ENCODE assay signal across 31 mouse cellular contexts in the genomic region with DNA sequence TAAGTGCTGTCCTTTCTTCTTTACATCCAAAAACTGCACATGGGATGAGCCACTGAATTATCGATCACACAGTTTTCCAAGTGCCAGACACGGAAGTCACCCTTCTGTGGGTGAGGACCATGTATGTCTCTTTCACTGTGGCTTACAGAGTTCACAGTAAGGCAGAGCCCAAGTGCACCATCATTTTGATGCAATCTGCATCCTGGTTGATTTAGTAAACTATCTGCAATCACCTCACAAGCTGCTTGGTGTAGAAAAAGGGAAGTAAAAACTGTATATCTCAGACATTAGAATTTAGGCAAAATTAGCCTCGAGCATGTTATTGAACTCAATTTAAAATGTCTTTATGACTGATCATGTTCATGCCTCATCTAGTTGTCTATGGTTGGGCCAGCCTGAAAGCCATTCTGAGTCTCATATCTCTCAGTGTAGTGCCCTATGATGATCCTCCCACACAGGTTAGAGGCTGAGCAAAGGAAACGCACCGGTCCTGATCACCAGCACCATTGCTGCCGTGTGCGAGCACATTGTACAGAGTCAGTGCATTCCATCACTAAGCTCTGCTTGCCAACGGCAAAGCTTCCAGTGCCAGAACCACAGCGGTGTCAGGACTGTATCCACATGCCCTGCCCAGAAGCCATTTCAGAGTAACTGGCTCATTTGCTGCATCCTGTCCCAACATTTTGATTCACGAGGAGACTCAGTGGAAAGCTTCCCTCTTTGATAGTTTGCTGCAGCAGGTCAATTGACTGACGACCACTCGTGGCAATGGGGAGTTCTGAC. TPM values are rescaled to one million over a fixed set of nuclear protein-coding genes. Genes with fewer than 3 reads are reported as not detected.
DNase-seq lines count a peak whose midpoint lies in the region; ATAC-seq and TF ChIP-seq lines count a peak whose summit lies in the region.
"Had no signal": no experiment of that assay in that cellular context is flagged by ENCODE, and none has a peak within 500 bp of the region (broad histone marks: within the 10 kb centered on the region; RNA-seq: fewer than 3 reads in every experiment).

No protein-coding gene starts in this region.

- no peak for TF ChIP-seq CTCF in hindbrain, postnatal 0 days (IDR thresholded peaks at IDR 0.05; ENCODE audit: low read depth)

- no peaks in the 10 kb centered on the region for H3K9me3 ChIP-seq in hindbrain, postnatal 0 days (ENCODE audit: low read length)
- H3K9me3 ChIP-seq: embryonic facial prominence, embryonic 12.5 days; heart, embryonic 12.5 days; hindbrain, embryonic 15.5 days; intestine, embryonic 15.5 days; limb, embryonic 10.5 days; limb, embryonic 15.5 days; liver, embryonic 13.5 days; midbrain, embryonic 10.5 days had no signal

- H3K4me3 ChIP-seq in hindbrain, postnatal 0 days (ENCODE audit: low read length) = no peak overlapping the region
- H3K4me3 ChIP-seq: embryonic facial prominence, embryonic 12.5 days; heart, adult 2 months; heart, embryonic 12.5 days; hindbrain, embryonic 15.5 days; intestine, embryonic 15.5 days; limb, embryonic 10.5 days; limb, embryonic 15.5 days; liver, embryonic 13.5 days; midbrain, embryonic 10.5 days had no signal

- H3K27ac ChIP-seq in hindbrain, postnatal 0 days = no peak overlapping the region
- H3K27ac ChIP-seq: embryonic facial prominence, embryonic 12.5 days; heart, adult 2 months; hindbrain, embryonic 15.5 days; intestine, embryonic 15.5 days; limb, embryonic 10.5 days; limb, embryonic 15.5 days; liver, embryonic 13.5 days; macrophage; midbrain, embryonic 10.5 days had no signal

- peak; percentile 62 for ATAC-seq in granulocyte monocyte progenitor cell, adult 5-6 weeks (replicated peaks; ENCODE audit: poor library complexity, severe bottlenecking)
- ATAC-seq in hindbrain, postnatal 0 days = no peak
- ATAC-seq: forebrain, postnatal 0 days; intestine, embryonic 15.5 days; lung, postnatal 0 days; midbrain, embryonic 16.5 days had no signal

- WGBS in hindbrain, postnatal 0 days = 78% methylated on average over 12 of the region's 12 CpGs

- H3K27me3 ChIP-seq in hindbrain, postnatal 0 days (ENCODE audit: insufficient read depth, low read length) = no peaks in the 10 kb centered on the region
- H3K27me3 ChIP-seq: hindbrain, embryonic 15.5 days; intestine, embryonic 15.5 days; limb, embryonic 15.5 days had no signal

- H3K36me3 ChIP-seq in hindbrain, postnatal 0 days (ENCODE audit: insufficient read depth, low read length) = no peaks in the 10 kb centered on the region
- H3K36me3 ChIP-seq: embryonic facial prominence, embryonic 12.5 days; heart, embryonic 12.5 days; hindbrain, embryonic 15.5 days; intestine, embryonic 15.5 days; limb, embryonic 10.5 days; limb, embryonic 15.5 days; liver, embryonic 13.5 days; midbrain, embryonic 10.5 days had no signal

- no peaks in the 10 kb centered on the region for H3K4me1 ChIP-seq in hindbrain, postnatal 0 days (ENCODE audit: insufficient read depth, low read length)
- H3K4me1 ChIP-seq: embryonic facial prominence, embryonic 12.5 days; liver, embryonic 13.5 days had no signal

- H3K9ac ChIP-seq in hindbrain, postnatal 0 days (replicated peaks; ENCODE audit: low read length) = no peak overlapping the region
- H3K9ac ChIP-seq: embryonic facial prominence, embryonic 12.5 days; forebrain, postnatal 0 days; heart, embryonic 12.5 days; hindbrain, embryonic 15.5 days; intestine, embryonic 15.5 days; limb, embryonic 15.5 days; liver, embryonic 13.5 days had no signal

- peak; percentile 72 to 73 for DNase-seq in cerebellum, postnatal 14 days
- DNase-seq in cerebellum, adult 11-12 months = no peak
- DNase-seq in heart, adult 11 months = peak; percentile 49
- no peak for DNase-seq in heart, adult 18-20 months
- DNase-seq in kidney, postnatal 25 days = no peak
- no peak for DNase-seq in ovary, adult 18-20 months (ENCODE audit: low spot score)
- no peak for DNase-seq in hindbrain, postnatal 0 days (ENCODE audit: low spot score)
- DNase-seq: adrenal gland, adult 8-10 months; embryo, embryonic 11 days; forebrain, postnatal 0 days; gastrocnemius, postnatal 14 days; heart, adult 2 months; heart, postnatal 4 days; kidney, adult 2 months; layer of hippocampus, adult 9-11 months; liver, embryonic 13.5 days; lung, adult 18-20 months; right cerebral cortex, adult 18-20 months; spleen, adult 18-20 months; thymus, postnatal 25 days had no signal

- no peak overlapping the region for H3K4me2 ChIP-seq in hindbrain, postnatal 0 days (ENCODE audit: low read depth, low read length)
- H3K4me2 ChIP-seq: embryonic facial prominence, embryonic 12.5 days; heart, embryonic 12.5 days; hindbrain, embryonic 15.5 days; intestine, embryonic 15.5 days; limb, embryonic 15.5 days; liver, embryonic 13.5 days had no signal

RNA-seq across cellular contexts. Expression of gene Paxbp1, which starts 20.4 kb away (rescaled TPM):
- total RNA-seq in heart, adult 18-20 months (2021) = 10 to 100 TPM; 11.3 to 12.4 TPM
- 77.7 and 114 TPM in 2 replicates for total RNA-seq in granulocyte monocyte progenitor cell, adult 5-6 weeks (2014; fragmentation: Nextera tagmentation)
- total RNA-seq in granulocyte monocyte progenitor cell, adult 5-6 weeks (2017) = 77.8 and 112 TPM in 2 replicates
- 39.7 and 45.3 TPM in 2 replicates for total RNA-seq in hindbrain, postnatal 0 days (2014; rRNA removed)
- polyA plus RNA-seq in hindbrain, postnatal 0 days (2015; fragmentation: Nextera tagmentation; extraction: Ambion mirVana) = 22.8 and 27.2 TPM in 2 replicates

RNA-seq across cellular contexts. Expression of gene 4932438H23Rik, which starts 30.1 kb away (rescaled TPM):
- total RNA-seq in heart, adult 18-20 months (2021) = under 1 TPM; 0.13 to 0.17 TPM
- not detected in 2 replicates for total RNA-seq in granulocyte monocyte progenitor cell, adult 5-6 weeks (2014; fragmentation: Nextera tagmentation)
- total RNA-seq in granulocyte monocyte progenitor cell, adult 5-6 weeks (2017) = 0.88 TPM in 1 of 2 replicates, not detected in the other
- total RNA-seq in hindbrain, postnatal 0 days (2014; rRNA removed) = 1.6 and 2.0 TPM in 2 replicates
- polyA plus RNA-seq in hindbrain, postnatal 0 days (2015; fragmentation: Nextera tagmentation; extraction: Ambion mirVana) = 0.94 and 2.0 TPM in 2 replicates
- polyA plus RNA-seq: heart, embryonic 12.5 days; limb, embryonic 10.5 days; liver, embryonic 13.5 days; midbrain, embryonic 10.5 days had no signal

RNA-seq across cellular contexts. Expression of gene Synj1, which starts 53.7 kb away (rescaled TPM):
- 10 to 100 TPM; 28.4 to 33.6 TPM for total RNA-seq in heart, adult 18-20 months (2021)
- 35.8 and 46.0 TPM in 2 replicates for total RNA-seq in granulocyte monocyte progenitor cell, adult 5-6 weeks (2014; fragmentation: Nextera tagmentation)
- total RNA-seq in granulocyte monocyte progenitor cell, adult 5-6 weeks (2017) = 23.8 and 25.2 TPM in 2 replicates
- total RNA-seq in hindbrain, postnatal 0 days (2014; rRNA removed) = 47.9 and 58.1 TPM in 2 replicates
- 42.4 and 50.5 TPM in 2 replicates for polyA plus RNA-seq in hindbrain, postnatal 0 days (2015; fragmentation: Nextera tagmentation; extraction: Ambion mirVana)

Comparison
In these comparisons a context has a peak if more than half of its experiments do, and no peak if none do; other contexts are left out.
1. DNase-seq: peak in cerebellum, postnatal 14 days (2 of 2) and heart, adult 11 months (single experiment); none in cerebellum, adult 11-12 months (single experiment), heart, adult 18-20 months (0 of 2), kidney, postnatal 25 days (0 of 2), ovary, adult 18-20 months (single experiment) and hindbrain, postnatal 0 days (single experiment).